Mouse (Mus musculus) liver, embryonic 16.5 days (tissue): ENCODE measurements at regions not wholly inside any gene's neighbourhood (a gene's known extent, or its start where the extent isn't known, plus 50 kb on each side); places are given as distances from the start of the nearest gene placed in this dataset.

ENCODE experiments used
- ATAC-seq: fragments of 200-750 bp; cut with Nextera tagmentation; 2 replicates; pipeline ENCODE4 v1.8.0; 2017; ENCODE audit warnings: low read depth, mild to moderate bottlenecking, moderate number of reproducible peaks, moderate library complexity
- H3K27ac ChIP-seq: fragments of 300-500 bp; sonication (generic); 2 replicates; pipeline ENCODE4 v1.5.1; 2014; ENCODE audit warnings: mild to moderate bottlenecking, low read length
- H3K27me3 ChIP-seq: fragments of 300-500 bp; sonication (generic); 2 replicates; pipeline ENCODE4 v1.6.1; 2014; ENCODE audit warnings: low read depth, low read length, mixed read lengths; ENCODE audit not compliant: control insufficient read depth, insufficient read depth
- H3K36me3 ChIP-seq: fragments of 300-500 bp; sonication (generic); 2 replicates; pipeline ENCODE4 v1.6.1; 2014; ENCODE audit warnings: mild to moderate bottlenecking; ENCODE audit not compliant: control insufficient read depth, insufficient read depth
- H3K4me1 ChIP-seq: fragments of 300-500 bp; sonication (generic); 2 replicates; pipeline ENCODE4 v1.6.1; 2014; ENCODE audit warnings: low read depth, low read length, mixed read lengths; ENCODE audit not compliant: control insufficient read depth
- H3K4me2 ChIP-seq: fragments of 300-500 bp; sonication (generic); 2 replicates; pipeline ENCODE4 v1.6.1; 2014; ENCODE audit warnings: low read depth, low read length, mixed read lengths
- H3K4me3 ChIP-seq: fragments of 300-500 bp; sonication (generic); 2 replicates; pipeline ENCODE4 v1.5.1; 2014; ENCODE audit warnings: low read depth, mild to moderate bottlenecking, low read length
- H3K9ac ChIP-seq: fragments of 300-500 bp; sonication (generic); 2 replicates; pipeline ENCODE4 v1.6.1; 2014; ENCODE audit warnings: low read depth, low read length
- H3K9me3 ChIP-seq: fragments of 300-500 bp; sonication (generic); replicated peaks from 2 replicates; pipeline ENCODE4 v1.6.1; 2016; ENCODE audit warnings: low read length; ENCODE audit not compliant: control insufficient read depth
- WGBS: fragments of 180-500 bp; shearing (Covaris S2); extraction: QIAGEN DNeasy Blood & Tissue Kit; methylation state at CpG from one replicate; pipeline ENCODE4 v1.1.7; 2014; ENCODE audit not compliant: insufficient replicate concordance; 5-methylcytosine and 5-hydroxymethylcytosine counted together

DNA sequence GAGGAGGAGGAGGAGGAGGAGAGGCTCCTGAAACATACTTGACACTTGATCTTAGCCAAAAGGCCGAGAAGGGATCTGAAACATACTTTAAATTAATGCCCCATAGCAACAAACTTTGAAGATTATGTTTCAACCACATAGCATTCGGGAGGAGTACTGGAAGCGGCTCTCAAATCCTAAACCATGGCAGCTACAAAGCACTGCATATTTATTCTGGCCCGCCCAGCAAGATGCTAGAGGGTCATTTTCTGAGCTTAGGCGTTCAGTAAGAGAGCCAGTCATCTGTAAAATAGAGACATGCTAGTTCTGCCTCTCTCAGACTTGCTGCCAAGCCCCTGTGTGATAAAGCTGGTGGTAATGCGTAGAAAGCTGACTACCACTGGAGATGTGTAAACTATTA, 2156.0 kb upstream of the Lrrc6 start:
- WGBS = 52% methylated on average over 6 of the region's 6 CpGs
- H3K9ac ChIP-seq = no peak overlapping the region
- H3K4me1 ChIP-seq = no peaks in the 10 kb centered on the region
- no peaks in the 10 kb centered on the region for H3K27me3 ChIP-seq
- H3K9me3 ChIP-seq = no peaks in the 10 kb centered on the region
- H3K36me3 ChIP-seq = no peaks in the 10 kb centered on the region
- H3K27ac ChIP-seq = no peak overlapping the region
- no peak overlapping the region for H3K4me3 ChIP-seq
- H3K4me2 ChIP-seq = no peak overlapping the region
- ATAC-seq = no peak

- Histone ChIP-seq H3K27ac (no peak overlapping the region), H3K9me3 (no peaks in the 10 kb centered on the region), H3K36me3 (no peaks in the 10 kb centered on the region), H3K4me3 (no peak overlapping the region), H3K9ac (no peak overlapping the region), H3K4me1 (no peaks in the 10 kb centered on the region), H3K27me3 (no peaks in the 10 kb centered on the region), H3K4me2 (no peak overlapping the region)
- WGBS = 68% methylated on average over 3 of the region's 3 CpGs
- no peak for ATAC-seq
Observed at GRCm38 (mm10) chr15:68655046-68655445, 2154.3 kb upstream of the Lrrc6 start.

DNA sequence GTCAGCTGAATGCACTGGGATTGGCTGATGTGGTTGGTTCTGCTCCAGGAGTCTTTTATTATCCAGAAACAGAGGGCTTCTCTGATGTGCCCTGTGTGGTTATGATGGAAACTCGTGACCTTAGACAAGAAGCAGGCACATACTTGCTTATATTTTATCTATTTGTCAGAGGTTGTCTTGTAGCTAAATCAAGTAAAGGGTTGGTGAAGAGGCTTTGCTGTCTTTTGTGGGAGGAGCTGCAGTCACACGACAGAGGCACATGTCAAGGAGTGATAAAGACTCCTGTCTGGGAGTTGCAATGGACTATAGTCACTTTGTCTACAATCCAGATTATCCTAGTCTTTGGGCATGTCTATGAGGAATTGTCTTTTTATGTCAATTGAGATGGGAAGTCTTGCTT, 2149.9 kb upstream of the Lrrc6 start:
- H3K4me1 ChIP-seq = no peaks in the 10 kb centered on the region
- H3K4me3 ChIP-seq = no peak overlapping the region
- no peaks in the 10 kb centered on the region for H3K36me3 ChIP-seq
- H3K27me3 ChIP-seq = no peaks in the 10 kb centered on the region
- no peaks in the 10 kb centered on the region for H3K9me3 ChIP-seq
- H3K27ac ChIP-seq = no peak overlapping the region
- H3K4me2 ChIP-seq = no peak overlapping the region
- WGBS = 23% methylated on average over 2 of the region's 2 CpGs
- H3K9ac ChIP-seq = no peak overlapping the region
- ATAC-seq = no peak

DNA sequence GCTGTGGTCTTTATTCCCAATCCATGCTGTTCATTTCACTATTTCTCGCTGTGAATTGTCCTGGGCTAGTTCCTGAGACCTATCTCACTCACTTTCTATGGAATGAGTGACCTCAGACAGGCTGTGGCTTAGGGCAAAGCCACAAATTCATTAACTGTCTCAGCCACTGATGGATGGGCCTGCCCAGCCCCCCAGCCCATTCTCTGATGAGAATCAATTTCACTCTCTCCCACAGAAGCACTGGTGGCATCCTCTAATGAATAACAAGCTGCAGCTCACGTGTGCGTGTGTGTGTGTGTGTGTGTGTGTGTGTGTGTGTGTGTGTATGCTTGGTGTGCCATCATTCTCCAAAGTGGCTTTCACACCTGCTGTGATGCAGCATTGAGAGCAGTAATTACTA, 2149.3 kb upstream of the Lrrc6 start:
- no peaks in the 10 kb centered on the region for H3K27me3 ChIP-seq
- no peak overlapping the region for H3K4me3 ChIP-seq
- WGBS = 45% methylated on average over 3 of the region's 3 CpGs
- H3K4me1 ChIP-seq = no peaks in the 10 kb centered on the region
- H3K36me3 ChIP-seq = no peaks in the 10 kb centered on the region
- H3K27ac ChIP-seq = no peak overlapping the region
- H3K4me2 ChIP-seq = no peak overlapping the region
- no peaks in the 10 kb centered on the region for H3K9me3 ChIP-seq
- ATAC-seq = no peak
- H3K9ac ChIP-seq = no peak overlapping the region

GRCm38 (mm10) chr15:68646865-68647264, 2146.2 kb upstream of the Lrrc6 start:
- Histone ChIP-seq H3K27ac (no peak overlapping the region), H3K27me3 (no peaks in the 10 kb centered on the region), H3K4me3 (no peak overlapping the region), H3K9ac (no peak overlapping the region), H3K4me1 (no peaks in the 10 kb centered on the region), H3K9me3 (no peaks in the 10 kb centered on the region), H3K36me3 (no peaks in the 10 kb centered on the region), H3K4me2 (no peak overlapping the region)
- WGBS = 41% methylated on average over 3 of the region's 3 CpGs
- ATAC-seq = no peak

- Histone ChIP-seq H3K4me2 (no peak overlapping the region), H3K9ac (no peak overlapping the region), H3K36me3 (no peaks in the 10 kb centered on the region), H3K4me1 (no peaks in the 10 kb centered on the region), H3K27me3 (no peaks in the 10 kb centered on the region), H3K27ac (no peak overlapping the region), H3K4me3 (no peak overlapping the region), H3K9me3 (no peaks in the 10 kb centered on the region)
- no peak for ATAC-seq
- 57% methylated on average over 1 of the region's 1 CpGs for WGBS
Observed at GRCm38 (mm10) chr15:68644862-68645261, 2144.2 kb upstream of the Lrrc6 start.

GRCm38 (mm10) chr15:68635633-68636032, 2134.9 kb upstream of the Lrrc6 start:
- H3K27ac ChIP-seq = no peak overlapping the region
- H3K4me2 ChIP-seq = no peak overlapping the region
- no peak overlapping the region for H3K9ac ChIP-seq
- H3K9me3 ChIP-seq = no peaks in the 10 kb centered on the region
- no peaks in the 10 kb centered on the region for H3K27me3 ChIP-seq
- no peaks in the 10 kb centered on the region for H3K4me1 ChIP-seq
- no peak overlapping the region for H3K4me3 ChIP-seq
- no peaks in the 10 kb centered on the region for H3K36me3 ChIP-seq
- no peak for ATAC-seq

DNA sequence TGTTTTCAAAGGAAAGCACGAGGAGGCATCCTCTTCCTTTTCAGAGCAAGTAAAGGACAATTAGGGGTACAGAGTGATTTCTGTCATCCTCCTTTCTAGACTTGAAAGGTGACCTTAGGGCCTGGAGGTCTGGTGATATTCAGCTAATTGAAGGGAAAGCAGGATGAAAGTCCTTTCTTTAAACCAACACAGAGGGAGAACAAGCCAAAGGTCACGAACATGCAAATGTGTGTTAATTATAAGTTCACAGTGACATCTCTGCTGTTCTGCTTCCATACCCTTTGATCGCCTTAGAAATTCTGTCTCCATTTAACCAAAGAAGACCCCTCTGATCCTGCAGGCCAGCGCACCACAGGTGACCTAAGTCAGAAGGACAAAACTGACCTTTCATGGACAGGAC, 2126.3 kb upstream of the Lrrc6 start:
- H3K9ac ChIP-seq = no peak overlapping the region
- H3K4me2 ChIP-seq = no peak overlapping the region
- no peaks in the 10 kb centered on the region for H3K4me1 ChIP-seq
- no peaks in the 10 kb centered on the region for H3K36me3 ChIP-seq
- H3K27ac ChIP-seq = no peak overlapping the region
- no peak overlapping the region for H3K4me3 ChIP-seq
- ATAC-seq = no peak
- 54% methylated on average over 4 of the region's 4 CpGs for WGBS
- no peaks in the 10 kb centered on the region for H3K9me3 ChIP-seq
- H3K27me3 ChIP-seq = no peaks in the 10 kb centered on the region

DNA sequence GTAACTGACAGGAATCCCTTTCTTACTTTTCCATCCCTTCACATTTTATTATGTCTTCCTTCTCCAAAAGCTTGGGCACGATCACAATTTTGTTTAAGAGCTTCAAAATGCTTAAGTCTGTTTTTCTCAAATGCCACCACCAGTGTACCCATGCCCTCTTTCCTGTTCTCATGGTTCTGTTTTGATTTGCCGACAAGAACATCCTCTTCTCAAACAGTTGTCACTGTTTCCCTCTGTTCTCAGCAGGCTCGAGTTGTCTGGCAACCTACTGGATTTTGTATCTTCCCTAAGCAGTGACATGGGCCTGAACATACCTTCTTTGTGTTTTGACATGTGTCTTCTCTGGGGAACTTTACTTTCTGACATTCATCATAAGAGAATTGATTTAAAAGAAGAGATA, 2124.1 kb upstream of the Lrrc6 start:
- Histone ChIP-seq H3K27ac (no peak overlapping the region), H3K9me3 (no peaks in the 10 kb centered on the region), H3K4me3 (no peak overlapping the region), H3K4me2 (no peak overlapping the region), H3K4me1 (no peaks in the 10 kb centered on the region), H3K36me3 (no peaks in the 10 kb centered on the region), H3K27me3 (no peaks in the 10 kb centered on the region), H3K9ac (no peak overlapping the region)
- no peak for ATAC-seq
- WGBS = 29% methylated on average over 3 of the region's 3 CpGs
